Mouse (Mus musculus): ENCODE results near the gene Slc46a1. TPM values are rescaled to one million over a fixed set of nuclear protein-coding genes. Genes with fewer than 3 reads are reported as not detected.

Slc46a1 gene
- polyA plus RNA-seq (2016; fragmentation: Nextera tagmentation; extraction: Ambion mirVana), result 18.4 and 19.2 TPM in 2 replicates

DNA sequence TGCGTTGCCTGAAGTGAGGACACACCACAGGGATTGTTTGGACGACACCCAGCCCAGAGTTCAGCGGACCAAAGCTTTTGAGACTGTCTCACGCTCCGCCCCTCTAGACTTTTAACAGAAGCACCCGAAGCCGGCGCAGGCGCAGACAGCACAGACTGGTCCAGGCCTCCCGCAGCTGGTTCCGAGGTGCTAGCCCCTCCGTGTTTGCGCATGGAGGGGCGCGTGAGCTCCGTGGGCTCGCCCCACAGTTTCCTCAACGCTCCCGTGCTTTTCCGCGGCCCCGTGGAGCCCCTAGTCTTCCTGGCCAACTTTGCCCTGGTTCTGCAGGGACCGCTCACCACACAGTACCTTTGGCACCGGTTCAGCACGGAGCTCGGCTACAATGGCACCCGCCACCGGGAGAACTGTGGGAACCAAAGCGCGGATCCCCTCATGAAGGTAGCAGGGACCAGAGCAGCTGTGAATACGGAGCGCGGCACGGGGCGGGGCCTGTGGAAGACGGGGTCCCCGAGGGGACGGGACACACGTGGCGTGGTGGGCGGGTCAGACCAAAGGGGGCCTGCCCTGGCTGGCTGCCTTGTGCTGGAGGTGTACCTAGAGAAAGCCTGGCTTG, at the start of gene Slc46a1:
TSS of gene Slc46a1 (plus strand) at position 130 of the 613 bp plus-strand sequence.
- peak; percentile 95 for ATAC-seq (ENCODE audit: low FRiP score)
- Histone ChIP-seq H3K27ac (peak within 1 kb of the TSS; percentile 90), H3K36me3 (replicated peaks) (no peaks in the 10 kb centered on the region), H3K4me3 (replicated peaks) (peak within 1 kb of the TSS; percentile 76), H3K27me3 (peaks cover 6% of the 10 kb centered on the region; the same call in 1 of the 2 replicates), H3K4me1 (peaks cover 15% of the 10 kb centered on the region), H3K9me3 (peaks cover 5% of the 10 kb centered on the region; the same call in 1 of the 2 replicates), H3K9ac (peak within 1 kb of the TSS; percentile 78), H3K4me2 (peak within 1 kb of the TSS; percentile 92)
- WGBS, result under 1% methylated on average over 41 of the region's 41 CpGs

DNA sequence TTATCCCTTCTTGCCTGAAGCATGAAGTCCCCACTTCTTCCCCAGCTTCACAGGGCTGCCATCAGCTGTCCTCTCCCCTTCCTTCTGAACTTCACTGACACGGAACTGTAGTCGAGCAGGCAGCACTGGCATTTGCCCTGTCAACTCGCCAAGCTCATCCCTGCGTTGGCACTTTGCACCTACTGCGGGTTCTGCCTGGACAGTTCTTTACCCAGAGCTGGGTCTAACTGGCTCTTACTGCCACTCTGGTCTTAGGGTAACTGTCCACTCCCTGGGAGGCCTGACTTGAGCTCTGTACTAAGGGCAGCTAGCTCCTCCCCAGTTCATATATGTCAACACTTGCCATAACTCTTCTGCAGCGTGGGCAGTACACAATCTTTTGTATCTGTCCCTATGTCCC, 48.6 kb upstream of the Slc46a1 start:
- H3K36me3 ChIP-seq (replicated peaks), result no peaks in the 10 kb centered on the region
- peaks cover 7% of the 10 kb centered on the region; the same call in 1 of the 2 replicates for H3K27me3 ChIP-seq
- ATAC-seq (ENCODE audit: low FRiP score), result no peak
- no peak overlapping the region for H3K4me3 ChIP-seq (replicated peaks)
- no peak overlapping the region for H3K27ac ChIP-seq
- no peak overlapping the region for H3K4me2 ChIP-seq
- WGBS, result 85% methylated on average over 6 of the region's 6 CpGs
- H3K4me1 ChIP-seq, result no peaks in the 10 kb centered on the region
- no peak overlapping the region for H3K9ac ChIP-seq
- no peaks in the 10 kb centered on the region for H3K9me3 ChIP-seq

DNA sequence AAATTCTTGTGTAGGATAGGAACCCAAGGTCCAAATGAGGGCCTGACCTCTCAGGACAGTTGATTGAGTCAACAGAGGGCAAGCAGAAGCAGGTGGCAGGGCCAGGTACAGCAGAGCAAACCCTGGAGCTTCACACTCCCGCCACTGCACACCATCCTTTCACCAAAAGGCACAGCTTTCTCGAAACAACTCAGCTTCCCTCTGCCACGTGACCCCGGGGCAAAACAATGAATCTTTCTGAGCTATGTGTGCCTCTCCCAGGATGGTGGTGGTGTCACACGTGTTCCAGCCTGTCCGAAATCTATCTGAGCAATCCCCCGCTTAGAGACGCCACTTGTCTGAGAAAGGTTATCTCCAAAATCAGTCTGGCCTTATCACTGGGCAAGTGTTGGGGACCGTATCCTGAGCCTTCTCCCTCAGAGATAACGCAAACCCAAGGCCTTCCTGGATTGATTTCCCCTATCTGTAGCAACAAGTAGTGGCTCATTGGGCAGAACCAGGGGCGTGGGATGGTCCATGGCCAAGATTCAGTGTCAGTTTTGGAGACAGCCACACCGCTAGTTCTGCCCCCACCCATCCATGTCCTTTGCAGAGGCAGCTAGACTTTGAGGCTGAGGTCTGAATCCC, 45.1 kb upstream of the Slc46a1 start:
- H3K27me3 ChIP-seq, result peaks cover 4% of the 10 kb centered on the region; the same call in 1 of the 2 replicates
- H3K27ac ChIP-seq, result no peak overlapping the region
- ATAC-seq (ENCODE audit: low FRiP score), result no peak
- no peaks in the 10 kb centered on the region for H3K9me3 ChIP-seq
- WGBS, result 82% methylated on average over 12 of the region's 12 CpGs
- H3K4me2 ChIP-seq, result no peak overlapping the region
- no peak overlapping the region for H3K4me3 ChIP-seq (replicated peaks)
- H3K9ac ChIP-seq, result no peak overlapping the region
- H3K4me1 ChIP-seq, result no peaks in the 10 kb centered on the region
- H3K36me3 ChIP-seq (replicated peaks), result no peaks in the 10 kb centered on the region

DNA sequence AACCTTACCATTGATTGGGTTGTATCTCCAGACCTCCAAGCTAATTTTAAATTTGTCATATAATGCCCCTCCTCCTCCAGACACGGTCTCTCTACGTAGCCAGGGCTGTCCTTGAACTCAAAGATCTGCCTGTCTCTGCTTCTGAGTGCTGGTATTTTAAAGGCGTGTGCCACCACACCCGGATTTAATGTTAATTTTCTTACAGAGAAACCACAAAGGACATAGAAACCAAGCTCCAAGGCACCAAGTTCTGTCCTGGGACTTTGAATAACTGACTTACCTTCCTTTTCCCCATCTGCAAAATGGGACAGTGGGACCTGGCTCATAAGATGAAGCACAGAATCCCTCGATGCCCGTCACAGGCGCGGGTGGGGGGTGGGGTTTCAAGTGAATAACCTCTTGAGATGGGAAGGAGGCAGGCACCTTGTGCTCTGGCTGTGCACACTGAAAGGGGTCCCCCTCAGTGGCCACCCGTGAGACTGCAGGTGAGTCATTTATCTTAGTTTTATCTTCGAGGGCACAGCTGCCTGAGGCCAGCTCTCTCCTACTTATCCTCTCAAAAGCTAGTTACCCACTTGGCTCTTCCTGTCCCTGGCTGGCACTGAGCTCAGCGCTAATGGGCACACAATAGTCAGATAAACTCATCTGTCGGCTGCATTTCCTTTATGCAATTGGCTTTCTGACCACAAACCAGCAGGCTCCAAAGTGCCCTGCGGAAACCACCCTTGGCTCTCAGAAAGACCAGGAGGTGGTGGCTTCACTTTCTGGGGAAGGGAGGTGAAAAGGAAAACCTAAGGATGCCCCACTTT, 44.1 kb upstream of the Slc46a1 start:
- no peaks in the 10 kb centered on the region for H3K4me1 ChIP-seq
- ATAC-seq (ENCODE audit: low FRiP score), result no peak
- H3K9me3 ChIP-seq, result no peaks in the 10 kb centered on the region
- no peaks in the 10 kb centered on the region for H3K36me3 ChIP-seq (replicated peaks)
- no peak overlapping the region for H3K9ac ChIP-seq
- H3K4me2 ChIP-seq, result no peak overlapping the region
- no peak overlapping the region for H3K4me3 ChIP-seq (replicated peaks)
- no peak overlapping the region for H3K27ac ChIP-seq
- 71% methylated on average over 13 of the region's 13 CpGs for WGBS
- H3K27me3 ChIP-seq, result peaks cover 4% of the 10 kb centered on the region; the same call in 1 of the 2 replicates

DNA sequence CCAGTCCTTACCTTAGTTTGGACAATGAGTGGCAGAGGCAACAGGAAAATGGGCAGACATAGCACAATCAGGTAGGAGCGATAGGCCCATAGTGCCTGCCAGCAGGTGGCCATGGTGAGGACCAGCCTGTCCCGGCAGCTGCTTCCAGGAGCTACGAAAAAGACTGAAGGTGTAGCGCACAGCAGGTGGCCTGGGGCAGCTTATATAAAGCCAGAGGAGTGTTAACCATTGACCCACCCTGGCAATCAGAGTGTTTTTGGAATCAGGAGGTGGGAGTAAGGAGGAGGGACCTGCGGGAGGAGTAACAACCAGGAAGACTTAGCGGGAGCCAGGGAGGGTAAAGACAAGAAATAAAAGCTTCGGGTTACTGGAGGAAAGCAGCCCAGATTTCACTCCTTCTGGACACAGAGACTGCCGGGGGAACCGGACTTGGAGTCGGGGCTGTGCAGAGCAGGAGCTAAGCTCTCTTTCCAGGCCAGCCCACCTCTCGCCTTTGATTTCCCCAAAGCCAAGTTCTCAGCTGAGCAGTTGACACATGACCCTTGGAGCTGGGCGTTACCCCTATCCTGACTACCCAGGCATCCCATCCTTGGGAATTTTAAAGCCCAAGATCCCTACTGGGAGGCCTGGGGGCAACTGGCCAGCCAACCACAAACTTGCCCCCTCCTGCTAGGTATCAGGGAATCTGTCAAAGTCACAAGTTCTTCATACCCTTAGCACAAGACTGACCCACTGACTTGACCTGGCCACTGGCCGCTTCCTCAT, 43.3 kb upstream of the Slc46a1 start, which contains the start of gene Slc13a2:
TSS of gene Slc13a2 (minus strand) at position 163 of the 765 bp plus-strand sequence.
- Histone ChIP-seq H3K4me1 (no peaks in the 10 kb centered on the region), H3K27ac (no peak within 1 kb of the TSS), H3K9ac (no peak within 1 kb of the TSS), H3K4me3 (replicated peaks) (no peak within 1 kb of the TSS), H3K4me2 (no peak within 1 kb of the TSS), H3K27me3 (peaks cover 4% of the 10 kb centered on the region; the same call in 1 of the 2 replicates), H3K36me3 (replicated peaks) (no peaks in the 10 kb centered on the region), H3K9me3 (no peaks in the 10 kb centered on the region)
- no peak for ATAC-seq (ENCODE audit: low FRiP score)
- whole genome bisulfite sequencing, result 34% methylated on average over 13 of the region's 13 CpGs

DNA sequence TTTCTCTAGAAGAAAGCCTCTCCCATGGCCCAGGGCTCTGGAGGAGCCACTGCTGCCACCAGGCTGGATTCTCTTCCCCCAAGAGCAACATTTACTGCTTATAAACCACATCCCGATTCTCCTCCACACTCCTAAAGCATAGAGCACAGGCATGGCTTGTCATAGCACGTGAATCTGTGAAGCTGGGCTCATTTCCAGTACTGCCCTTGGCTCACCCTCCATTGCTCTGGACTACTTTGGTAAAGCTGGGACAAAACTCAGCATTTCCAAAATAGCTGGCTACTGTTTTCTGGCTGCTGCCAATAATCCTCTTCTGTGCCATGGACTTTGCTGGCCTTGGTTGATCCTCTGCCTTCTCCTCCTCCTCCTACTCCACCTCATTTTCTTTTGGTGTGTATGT, 41.1 kb upstream of the Slc46a1 start:
- ATAC-seq (ENCODE audit: low FRiP score), result no peak

DNA sequence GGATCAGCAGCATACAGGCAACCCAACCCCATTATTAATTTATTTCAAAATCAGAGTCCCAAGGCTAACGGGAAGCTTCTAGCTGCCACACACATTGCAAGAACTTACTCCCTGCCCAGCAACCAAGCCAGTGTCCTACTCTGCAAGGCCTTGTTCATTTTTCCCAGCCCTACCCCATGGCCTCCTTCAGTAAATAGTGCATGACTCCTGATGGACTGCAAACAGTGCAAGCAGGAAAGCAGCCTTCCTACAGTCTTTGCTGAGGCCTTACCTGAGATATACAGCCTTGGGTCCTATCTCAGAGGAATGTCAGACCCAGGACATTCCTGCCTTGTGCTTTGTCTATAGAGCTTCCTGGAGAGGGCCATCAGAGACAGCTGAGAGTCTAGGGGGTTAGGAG, 39.9 kb upstream of the Slc46a1 start:
- H3K27me3 ChIP-seq, result peaks cover 2% of the 10 kb centered on the region; the same call in 1 of the 2 replicates
- 93% methylated on average over 1 of the region's 1 CpGs for WGBS
- H3K9me3 ChIP-seq, result no peaks in the 10 kb centered on the region
- no peaks in the 10 kb centered on the region for H3K4me1 ChIP-seq
- no peak overlapping the region for H3K4me3 ChIP-seq (replicated peaks)
- H3K36me3 ChIP-seq (replicated peaks), result no peaks in the 10 kb centered on the region
- H3K9ac ChIP-seq, result no peak overlapping the region
- H3K27ac ChIP-seq, result no peak overlapping the region
- no peak overlapping the region for H3K4me2 ChIP-seq
- no peak for ATAC-seq (ENCODE audit: low FRiP score)

More for the DNA sequence above, 41.1 kb upstream of the Slc46a1 start:
- H3K4me3 ChIP-seq (replicated peaks), result no peak overlapping the region
- no peaks in the 10 kb centered on the region for H3K9me3 ChIP-seq
- no peaks in the 10 kb centered on the region for H3K4me1 ChIP-seq
- peaks cover 4% of the 10 kb centered on the region; the same call in 1 of the 2 replicates for H3K27me3 ChIP-seq
- 83% methylated on average over 2 of the region's 2 CpGs for WGBS
- no peak overlapping the region for H3K4me2 ChIP-seq
- no peak overlapping the region for H3K9ac ChIP-seq
- H3K36me3 ChIP-seq (replicated peaks), result no peaks in the 10 kb centered on the region
- H3K27ac ChIP-seq, result no peak overlapping the region

DNA sequence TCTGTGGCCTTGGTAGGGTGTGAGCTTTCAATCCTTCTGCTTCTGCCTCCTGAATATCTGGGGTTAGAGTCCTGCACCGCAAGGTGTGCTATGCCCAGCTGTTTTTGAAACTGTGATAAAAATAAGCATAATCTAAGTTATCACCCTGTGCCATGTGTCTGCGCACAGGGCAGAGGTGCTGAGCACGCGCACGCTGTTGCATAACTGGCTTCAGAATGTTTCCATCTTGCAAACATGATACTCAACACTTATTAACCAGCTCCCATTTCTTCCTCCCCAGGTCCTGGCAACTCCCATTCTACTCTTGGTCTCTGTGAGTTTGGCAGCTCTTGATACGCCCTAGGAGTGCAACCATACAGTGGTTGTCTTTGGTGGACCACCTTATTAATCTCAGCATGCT, 37.8 kb upstream of the Slc46a1 start:
- H3K4me1 ChIP-seq, result no peaks in the 10 kb centered on the region
- no peaks in the 10 kb centered on the region for H3K9me3 ChIP-seq
- WGBS, result 94% methylated on average over 6 of the region's 6 CpGs
- no peak overlapping the region for H3K27ac ChIP-seq
- no peak overlapping the region for H3K9ac ChIP-seq
- H3K4me2 ChIP-seq, result no peak overlapping the region
- no peaks in the 10 kb centered on the region for H3K27me3 ChIP-seq
- H3K36me3 ChIP-seq (replicated peaks), result no peaks in the 10 kb centered on the region
- no peak overlapping the region for H3K4me3 ChIP-seq (replicated peaks)
- ATAC-seq (ENCODE audit: low FRiP score), result no peak

DNA sequence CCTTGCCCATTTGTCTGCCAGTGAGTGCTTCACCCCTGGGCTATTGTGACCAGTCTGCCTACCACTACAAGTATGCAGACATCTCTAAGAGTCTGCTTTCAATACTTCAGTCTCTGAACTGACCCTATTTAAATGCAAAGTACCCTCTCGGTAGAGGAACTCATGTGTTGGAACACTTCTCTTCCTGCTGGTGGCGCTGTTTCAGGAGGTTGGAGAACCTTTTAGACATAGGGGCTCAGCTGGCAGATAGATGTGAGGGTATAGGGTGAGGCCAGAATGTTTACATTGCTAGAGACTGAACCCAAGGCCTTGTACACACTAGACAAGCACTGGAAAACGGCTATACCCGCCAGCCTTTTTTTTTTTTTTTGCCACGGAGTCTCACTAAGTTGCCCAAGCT, 37.2 kb upstream of the Slc46a1 start:
- WGBS, result 67% methylated on average over 5 of the region's 5 CpGs
- Histone ChIP-seq H3K4me1 (no peaks in the 10 kb centered on the region), H3K4me3 (replicated peaks) (no peak overlapping the region), H3K27me3 (no peaks in the 10 kb centered on the region), H3K9ac (no peak overlapping the region), H3K9me3 (no peaks in the 10 kb centered on the region), H3K27ac (no peak overlapping the region), H3K4me2 (no peak overlapping the region), H3K36me3 (replicated peaks) (no peaks in the 10 kb centered on the region)
- ATAC-seq (ENCODE audit: low FRiP score), result no peak

DNA sequence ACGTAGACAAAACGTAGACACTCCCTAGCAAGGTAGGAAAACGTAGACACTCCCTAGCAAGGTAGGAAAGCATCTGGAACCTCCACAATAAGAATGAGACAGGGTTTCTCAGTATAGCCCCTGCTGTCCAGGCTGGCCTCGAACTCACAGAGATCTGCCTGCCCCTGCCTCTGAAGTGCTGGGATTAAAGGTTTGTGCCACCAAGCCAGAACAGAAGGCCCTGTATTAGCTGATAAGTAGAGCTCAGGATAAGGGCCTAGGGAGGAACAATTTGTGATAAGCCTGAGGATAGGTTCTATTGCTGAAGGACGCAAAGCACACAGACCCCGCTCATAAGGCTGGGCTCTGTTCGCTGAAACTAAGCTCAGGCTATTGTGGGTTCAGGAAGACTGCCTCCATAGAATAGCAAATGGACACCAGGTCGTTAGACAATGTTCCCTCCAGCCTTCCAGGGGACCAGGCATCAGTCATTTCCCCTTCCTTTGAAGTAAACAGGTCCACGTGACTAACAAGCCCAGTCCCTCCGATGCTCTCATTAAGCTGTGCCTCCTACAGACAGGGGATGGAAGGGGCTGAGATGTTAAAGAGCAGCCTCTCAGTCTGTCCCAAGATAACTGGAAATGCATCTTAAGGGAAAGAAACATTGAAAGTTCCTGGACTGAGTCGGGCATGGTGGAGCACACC, 35.2 kb upstream of the Slc46a1 start:
- H3K4me2 ChIP-seq, result no peak overlapping the region
- H3K27ac ChIP-seq, result no peak overlapping the region
- H3K9me3 ChIP-seq, result no peaks in the 10 kb centered on the region
- H3K4me1 ChIP-seq, result no peaks in the 10 kb centered on the region
- no peak overlapping the region for H3K4me3 ChIP-seq (replicated peaks)
- no peaks in the 10 kb centered on the region for H3K36me3 ChIP-seq (replicated peaks)
- ATAC-seq (ENCODE audit: low FRiP score), result no peak
- no peaks in the 10 kb centered on the region for H3K27me3 ChIP-seq
- 55% methylated on average over 11 of the region's 11 CpGs for WGBS
- no peak overlapping the region for H3K9ac ChIP-seq

DNA sequence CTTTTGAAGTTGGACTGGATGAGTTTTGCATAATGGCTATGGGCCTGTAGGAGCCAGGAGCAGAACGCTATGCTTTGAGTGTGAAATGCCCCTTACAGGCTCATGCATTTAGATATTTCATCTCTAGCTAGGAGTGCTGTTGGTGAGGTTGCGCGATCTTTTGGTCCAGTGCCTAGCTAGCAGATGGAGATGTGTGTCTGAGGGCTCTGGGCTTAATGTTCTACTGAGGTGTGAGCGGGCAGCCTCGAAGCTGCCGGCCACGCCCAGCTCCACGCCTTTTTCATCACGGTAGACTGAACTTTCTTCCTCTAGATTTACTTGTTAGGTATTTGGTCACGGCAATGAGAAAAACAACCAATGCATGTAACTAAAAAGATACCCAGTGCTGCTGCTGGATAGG, 34.3 kb upstream of the Slc46a1 start:
- Histone ChIP-seq H3K4me3 (replicated peaks) (no peak overlapping the region), H3K9ac (no peak overlapping the region), H3K36me3 (replicated peaks) (no peaks in the 10 kb centered on the region), H3K4me1 (peaks cover 5% of the 10 kb centered on the region), H3K9me3 (no peaks in the 10 kb centered on the region), H3K27me3 (no peaks in the 10 kb centered on the region), H3K4me2 (no peak overlapping the region), H3K27ac (no peak overlapping the region)
- ATAC-seq (ENCODE audit: low FRiP score), result no peak
- WGBS, result 94% methylated on average over 10 of the region's 10 CpGs

Data from forebrain, embryonic 12.5 days (tissue).